8 mouse cellular contexts compared by ENCODE assay signal in genomic region chr15:97235183-97235582, GRCm38 (mm10). TPM values are rescaled to one million over a fixed set of nuclear protein-coding genes. Genes with fewer than 3 reads are reported as not detected.
DNase-seq lines count a peak whose midpoint lies in the region; ATAC-seq and TF ChIP-seq lines count a peak whose summit lies in the region.

No protein-coding gene starts in this region.

- H3K27me3 ChIP-seq in midbrain, embryonic 14.5 days (ENCODE audit: control insufficient read depth, insufficient read depth, low read length): no peaks in the 10 kb centered on the region
- no peaks in the 10 kb centered on the region for H3K27me3 ChIP-seq in midbrain, embryonic 15.5 days (replicated peaks)

- 29% methylated on average over 7 of the region's 7 CpGs for WGBS in midbrain, embryonic 14.5 days
- 32% methylated on average over 7 of the region's 7 CpGs for WGBS in midbrain, embryonic 15.5 days
- 34% methylated on average over 7 of the region's 7 CpGs for WGBS in olfactory bulb, adult 2 months

- H3K9me3 ChIP-seq in midbrain, embryonic 14.5 days (ENCODE audit: control insufficient read depth, low read length): no peaks in the 10 kb centered on the region
- H3K9me3 ChIP-seq in midbrain, embryonic 15.5 days: no peaks in the 10 kb centered on the region

- TF ChIP-seq CTCF in olfactory bulb, adult 2 months (IDR thresholded peaks at IDR 0.05; ENCODE audit: insufficient read depth, low read depth, low read length): 0 out of 2 replicates have a peak, but pooled peaks have one; percentile 19

- no peak overlapping the region for H3K4me3 ChIP-seq in midbrain, embryonic 14.5 days (replicated peaks; ENCODE audit: low read depth, low read length)
- H3K4me3 ChIP-seq in midbrain, embryonic 15.5 days: no peak overlapping the region
- H3K4me3 ChIP-seq in olfactory bulb, adult 2 months (ENCODE audit: insufficient read depth, low read depth, low read length): no peak overlapping the region

- no peak overlapping the region for H3K4me2 ChIP-seq in midbrain, embryonic 14.5 days (ENCODE audit: low read length)
- H3K4me2 ChIP-seq in midbrain, embryonic 15.5 days: no peak overlapping the region

- peak; percentile 26 to 38 for DNase-seq in cerebellum, adult 18-20 months
- no peak for DNase-seq in cerebellum, adult 11-12 months
- peak; percentile 83 for DNase-seq in midbrain, embryonic 14.5 days
- DNase-seq in adrenal gland, postnatal 36 days: peak; percentile 52 to 71
- peak; percentile 28 to 32 for DNase-seq in left cerebral cortex, postnatal 25 days (ENCODE audit: low spot score in 2 of 2)

- TF ChIP-seq POLR2A in olfactory bulb, adult 2 months (IDR thresholded peaks at IDR 0.05; ENCODE audit: insufficient read depth, low read depth, low read length): no peak

- H3K4me1 ChIP-seq in midbrain, embryonic 14.5 days (ENCODE audit: control insufficient read depth, insufficient read depth, low read length): no peaks in the 10 kb centered on the region
- H3K4me1 ChIP-seq in midbrain, embryonic 15.5 days: no peaks in the 10 kb centered on the region
- H3K4me1 ChIP-seq in olfactory bulb, adult 2 months (ENCODE audit: control insufficient read depth, insufficient read depth, low read length): peaks cover 10% of the 10 kb centered on the region

- intact Hi-C loops in left cerebral cortex, postnatal 25 days (cut with DNase I): loop anchor here (2.0 kb wide), 1 partner anchor 40 kb away; no protein-coding TSS in a partner anchor

- H3K27ac ChIP-seq in midbrain, embryonic 14.5 days (replicated peaks; ENCODE audit: low read depth, low read length): no peak overlapping the region
- no peak overlapping the region for H3K27ac ChIP-seq in midbrain, embryonic 15.5 days
- no peak overlapping the region for H3K27ac ChIP-seq in olfactory bulb, adult 2 months (ENCODE audit: insufficient read depth, low read depth, low read length)

- no peak overlapping the region for H3K9ac ChIP-seq in midbrain, embryonic 14.5 days (replicated peaks; ENCODE audit: low read length)
- H3K9ac ChIP-seq in midbrain, embryonic 15.5 days: no peak overlapping the region

- ATAC-seq in midbrain, embryonic 14.5 days (ENCODE audit: low FRiP score, low TSS enrichment): no peak
- no peak for ATAC-seq in midbrain, embryonic 15.5 days (replicated peaks)
- ATAC-seq in erythroblast, adult 5-6 weeks (replicated peaks; ENCODE audit: low FRiP score, poor library complexity, severe bottlenecking): peak; percentile 72

- no peaks in the 10 kb centered on the region for H3K36me3 ChIP-seq in midbrain, embryonic 14.5 days (ENCODE audit: control insufficient read depth, insufficient read depth, low read length)
- no peaks in the 10 kb centered on the region for H3K36me3 ChIP-seq in midbrain, embryonic 15.5 days (replicated peaks)

RNA-seq across cellular contexts. Expression of gene Pced1b, which starts 11.7 kb away (rescaled TPM):
- 4.7 and 5.7 TPM in 2 replicates for polyA plus RNA-seq in midbrain, embryonic 14.5 days (2014; fragmentation: Nextera tagmentation; extraction: Ambion mirVana)
- 5.7 and 6.2 TPM in 2 replicates for polyA plus RNA-seq in midbrain, embryonic 15.5 days (2015; fragmentation: Nextera tagmentation; extraction: Ambion mirVana)
- 10 to 100 TPM; 21.9 to 27.4 TPM for total RNA-seq in adrenal gland, postnatal 36 days (2021)
- 11.3 and 19.4 TPM in 2 replicates for total RNA-seq in erythroblast, adult 5-6 weeks (2015; ENCODE audit: low replicate concordance)
- 6.0 and 17.7 TPM in 2 replicates for total RNA-seq in erythroblast, adult 5-6 weeks (2017; ENCODE audit: low replicate concordance)
- total RNA-seq in left cerebral cortex, postnatal 25 days (2021): 1 to 10 TPM; 5.6 to 6.7 TPM
- polyA plus RNA-seq in olfactory bulb, adult 2 months (2012; ENCODE audit: insufficient read depth, insufficient read length, low replicate concordance, missing spikeins): not detected in 2 replicates

RNA-seq across cellular contexts. Expression of gene Amigo2, which starts 11.9 kb away (rescaled TPM):
- 16.7 and 16.9 TPM in 2 replicates for polyA plus RNA-seq in midbrain, embryonic 14.5 days (2014; fragmentation: Nextera tagmentation; extraction: Ambion mirVana)
- 17.2 and 18.3 TPM in 2 replicates for polyA plus RNA-seq in midbrain, embryonic 15.5 days (2015; fragmentation: Nextera tagmentation; extraction: Ambion mirVana)
- total RNA-seq in adrenal gland, postnatal 36 days (2021): 10 to 100 TPM in 1 of 2 experiments, 1 to 10 TPM in 1; 7.0 to 12.0 TPM
- 0.42 TPM in 1 of 2 replicates, not detected in the other for total RNA-seq in erythroblast, adult 5-6 weeks (2015; ENCODE audit: low replicate concordance)
- total RNA-seq in erythroblast, adult 5-6 weeks (2017; ENCODE audit: low replicate concordance): 0.42 and 0.85 TPM in 2 replicates
- total RNA-seq in left cerebral cortex, postnatal 25 days (2021): 1 to 10 TPM; 5.3 to 6.6 TPM
- not detected in 2 replicates for polyA plus RNA-seq in olfactory bulb, adult 2 months (2012; ENCODE audit: insufficient read depth, insufficient read length, low replicate concordance, missing spikeins)
